Mouse (Mus musculus): ENCODE measurements around the gene Spdya. TPM values are rescaled to one million over a fixed set of nuclear protein-coding genes. Genes with fewer than 3 reads are reported as not detected.

Gene Spdya
- polyA plus RNA-seq, 1 experiment from 2014 or later, result 0.59 TPM

GRCm38 (mm10) chr17:71551350-71551749, 511 bp upstream of the Spdya start:
- H3K36me3 ChIP-seq (ENCODE audit: insufficient read depth, low read length), result no peaks in the 10 kb centered on the region
- peaks cover 10% of the 10 kb centered on the region for H3K27me3 ChIP-seq (ENCODE audit: insufficient read depth, low read length)
- peak overlapping the region; percentile 75; the same call in 1 of the 2 replicates for H3K9ac ChIP-seq (replicated peaks; ENCODE audit: low read length)
- peak overlapping the region; percentile 100 for H3K4me2 ChIP-seq (replicated peaks; ENCODE audit: low read depth, low read length)
- 9% methylated on average over 6 of the region's 6 CpGs for WGBS
- no peak overlapping the region for H3K27ac ChIP-seq (ENCODE audit: low read length)
- H3K4me3 ChIP-seq (ENCODE audit: low read length), result peak overlapping the region; percentile 69
- ATAC-seq (ENCODE audit: low FRiP score, low TSS enrichment), result no peak
- no peaks in the 10 kb centered on the region for H3K9me3 ChIP-seq (ENCODE audit: low read length)
- H3K4me1 ChIP-seq (ENCODE audit: insufficient read depth, low read length), result 0 out of 2 replicates have a peak, but pooled peaks cover 6% of the 10 kb centered on the region

- Histone ChIP-seq H3K4me3 (ENCODE audit: low read length) (peak overlapping the region; percentile 69; the same call in 1 of the 2 replicates), H3K27ac (ENCODE audit: low read length) (no peak overlapping the region), H3K27me3 (ENCODE audit: insufficient read depth, low read length) (peaks cover 10% of the 10 kb centered on the region), H3K4me2 (replicated peaks; ENCODE audit: low read depth, low read length) (peak overlapping the region; percentile 100), H3K4me1 (ENCODE audit: insufficient read depth, low read length) (0 out of 2 replicates have a peak, but pooled peaks cover 6% of the 10 kb centered on the region), H3K9ac (replicated peaks; ENCODE audit: low read length) (no peak overlapping the region), H3K36me3 (ENCODE audit: insufficient read depth, low read length) (no peaks in the 10 kb centered on the region), H3K9me3 (ENCODE audit: low read length) (no peaks in the 10 kb centered on the region)
- no peak for ATAC-seq (ENCODE audit: low FRiP score, low TSS enrichment)
- 9% methylated on average over 11 of the region's 11 CpGs for WGBS
Observed at GRCm38 (mm10) chr17:71552901-71553300, 1.0 kb downstream of the Spdya start.

GRCm38 (mm10) chr17:71561631-71562030, 9.8 kb downstream of the Spdya start:
- no peak overlapping the region for H3K27ac ChIP-seq (ENCODE audit: low read length)
- no peak overlapping the region for H3K9ac ChIP-seq (replicated peaks; ENCODE audit: low read length)
- no peaks in the 10 kb centered on the region for H3K4me1 ChIP-seq (ENCODE audit: insufficient read depth, low read length)
- H3K36me3 ChIP-seq (ENCODE audit: insufficient read depth, low read length), result no peaks in the 10 kb centered on the region
- H3K27me3 ChIP-seq (ENCODE audit: insufficient read depth, low read length), result peaks cover 3% of the 10 kb centered on the region; the same call in 1 of the 2 replicates
- ATAC-seq (ENCODE audit: low FRiP score, low TSS enrichment), result no peak
- no peak overlapping the region for H3K4me2 ChIP-seq (replicated peaks; ENCODE audit: low read depth, low read length)
- no peaks in the 10 kb centered on the region for H3K9me3 ChIP-seq (ENCODE audit: low read length)
- H3K4me3 ChIP-seq (ENCODE audit: low read length), result no peak overlapping the region

- Histone ChIP-seq H3K36me3 (ENCODE audit: insufficient read depth, low read length) (no peaks in the 10 kb centered on the region), H3K9me3 (ENCODE audit: low read length) (no peaks in the 10 kb centered on the region)
- 89% methylated on average over 1 of the region's 1 CpGs for WGBS
Observed at GRCm38 (mm10) chr17:71579176-71579705, 27.4 kb downstream of the Spdya start.

GRCm38 (mm10) chr17:71597881-71598658, 46.2 kb downstream of the Spdya start:
- peaks cover 10% of the 10 kb centered on the region for H3K4me1 ChIP-seq (ENCODE audit: insufficient read depth, low read length)
- peak overlapping the region; percentile 75 for H3K9ac ChIP-seq (replicated peaks; ENCODE audit: low read length)
- WGBS, result 1% methylated on average over 47 of the region's 48 CpGs
- peak overlapping the region; percentile 60 for H3K4me2 ChIP-seq (replicated peaks; ENCODE audit: low read depth, low read length)
- H3K27me3 ChIP-seq (ENCODE audit: insufficient read depth, low read length), result 0 out of 2 replicates have a peak, but pooled peaks cover 3% of the 10 kb centered on the region
- no peaks in the 10 kb centered on the region for H3K36me3 ChIP-seq (ENCODE audit: insufficient read depth, low read length)
- peak; percentile 72 for ATAC-seq (ENCODE audit: low FRiP score, low TSS enrichment)
- H3K9me3 ChIP-seq (ENCODE audit: low read length), result no peaks in the 10 kb centered on the region
- H3K27ac ChIP-seq (ENCODE audit: low read length), result peak overlapping the region; percentile 75
- peak overlapping the region; percentile 72 for H3K4me3 ChIP-seq (ENCODE audit: low read length)

More at GRCm38 (mm10) chr17:71579176-71579705, 27.4 kb downstream of the Spdya start:
- Histone ChIP-seq H3K4me2 (replicated peaks; ENCODE audit: low read depth, low read length) (no peak overlapping the region), H3K4me1 (ENCODE audit: insufficient read depth, low read length) (no peaks in the 10 kb centered on the region), H3K27ac (ENCODE audit: low read length) (no peak overlapping the region), H3K27me3 (ENCODE audit: insufficient read depth, low read length) (no peaks in the 10 kb centered on the region), H3K4me3 (ENCODE audit: low read length) (no peak overlapping the region), H3K9ac (replicated peaks; ENCODE audit: low read length) (no peak overlapping the region)
- no peak for ATAC-seq (ENCODE audit: low FRiP score, low TSS enrichment)

- Histone ChIP-seq H3K9ac (replicated peaks; ENCODE audit: low read length) (peak overlapping the region; percentile 75), H3K36me3 (ENCODE audit: insufficient read depth, low read length) (no peaks in the 10 kb centered on the region), H3K4me2 (replicated peaks; ENCODE audit: low read depth, low read length) (peak overlapping the region; percentile 60), H3K27ac (ENCODE audit: low read length) (peak overlapping the region; percentile 75), H3K4me3 (ENCODE audit: low read length) (peak overlapping the region; percentile 72), H3K9me3 (ENCODE audit: low read length) (no peaks in the 10 kb centered on the region), H3K4me1 (ENCODE audit: insufficient read depth, low read length) (peaks cover 10% of the 10 kb centered on the region), H3K27me3 (ENCODE audit: insufficient read depth, low read length) (0 out of 2 replicates have a peak, but pooled peaks cover 3% of the 10 kb centered on the region)
- peak; percentile 98 for ATAC-seq (ENCODE audit: low FRiP score, low TSS enrichment)
- WGBS, result 6% methylated on average over 42 of the region's 42 CpGs
Observed at GRCm38 (mm10) chr17:71598659-71599554, 47.0 kb downstream of the Spdya start.

GRCm38 (mm10) chr17:71615638-71616318, 63.9 kb downstream of the Spdya start, which contains the start of gene Wdr43:
Wdr43 (plus strand) TSS chr17:71615895.
- H3K4me3 ChIP-seq (ENCODE audit: low read length), result peak within 1 kb of the TSS; percentile 93
- peak within 1 kb of the TSS; percentile 44 for H3K27ac ChIP-seq (ENCODE audit: low read length)
- H3K4me2 ChIP-seq (replicated peaks; ENCODE audit: low read depth, low read length), result peak within 1 kb of the TSS; percentile 85
- no peaks in the 10 kb centered on the region for H3K27me3 ChIP-seq (ENCODE audit: insufficient read depth, low read length)
- peak within 1 kb of the TSS; percentile 97 for H3K9ac ChIP-seq (replicated peaks; ENCODE audit: low read length)
- 5% methylated on average over 40 of the region's 40 CpGs for WGBS
- H3K4me1 ChIP-seq (ENCODE audit: insufficient read depth, low read length), result peaks cover 18% of the 10 kb centered on the region
- peaks cover 4% of the 10 kb centered on the region; the same call in 1 of the 2 replicates for H3K36me3 ChIP-seq (ENCODE audit: insufficient read depth, low read length)
- no peaks in the 10 kb centered on the region for H3K9me3 ChIP-seq (ENCODE audit: low read length)
- peak; percentile 100 for ATAC-seq (ENCODE audit: low FRiP score, low TSS enrichment)

GRCm38 (mm10) chr17:71616319-71617032, 64.6 kb downstream of the Spdya start:
- H3K36me3 ChIP-seq (ENCODE audit: insufficient read depth, low read length), result peaks cover 4% of the 10 kb centered on the region; the same call in 1 of the 2 replicates
- under 1% methylated on average over 61 of the region's 73 CpGs for WGBS
- peak overlapping the region; percentile 93 for H3K4me3 ChIP-seq (ENCODE audit: low read length)
- peak; percentile 83 for ATAC-seq (ENCODE audit: low FRiP score, low TSS enrichment)
- H3K4me2 ChIP-seq (replicated peaks; ENCODE audit: low read depth, low read length), result peak overlapping the region; percentile 85
- no peaks in the 10 kb centered on the region for H3K9me3 ChIP-seq (ENCODE audit: low read length)
- peaks cover 18% of the 10 kb centered on the region for H3K4me1 ChIP-seq (ENCODE audit: insufficient read depth, low read length)
- peak overlapping the region; percentile 40; the same call in 1 of the 2 replicates for H3K27ac ChIP-seq (ENCODE audit: low read length)
- no peaks in the 10 kb centered on the region for H3K27me3 ChIP-seq (ENCODE audit: insufficient read depth, low read length)
- H3K9ac ChIP-seq (replicated peaks; ENCODE audit: low read length), result peak overlapping the region; percentile 97

All from kidney, embryonic 16.5 days (tissue).